Mouse (Mus musculus) layer of hippocampus, adult 18-20 months (tissue): ENCODE measurements around the gene Fzd7. TPM values are rescaled to one million over a fixed set of nuclear protein-coding genes. Genes with fewer than 3 reads are reported as not detected.
A peak's percentile ranks its signal among the peaks of the same experiment; 100 is the strongest.

Experiments
- DNase-seq, 2 experiments: peaks; one replicate each; pipeline ENCODE4 v3.0.0; 2022; ENCODE audit warnings: low spot score in 2 of 2
- total RNA-seq, 2 experiments: library from RNA; stranded (reverse); gene quantifications; 2 replicates each; pipeline ENCODE4 v1.2.3; 2021

Fzd7 gene
- total RNA-seq, 2 experiments from 2014 or later = 8.4 to 9.0 TPM

DNA sequence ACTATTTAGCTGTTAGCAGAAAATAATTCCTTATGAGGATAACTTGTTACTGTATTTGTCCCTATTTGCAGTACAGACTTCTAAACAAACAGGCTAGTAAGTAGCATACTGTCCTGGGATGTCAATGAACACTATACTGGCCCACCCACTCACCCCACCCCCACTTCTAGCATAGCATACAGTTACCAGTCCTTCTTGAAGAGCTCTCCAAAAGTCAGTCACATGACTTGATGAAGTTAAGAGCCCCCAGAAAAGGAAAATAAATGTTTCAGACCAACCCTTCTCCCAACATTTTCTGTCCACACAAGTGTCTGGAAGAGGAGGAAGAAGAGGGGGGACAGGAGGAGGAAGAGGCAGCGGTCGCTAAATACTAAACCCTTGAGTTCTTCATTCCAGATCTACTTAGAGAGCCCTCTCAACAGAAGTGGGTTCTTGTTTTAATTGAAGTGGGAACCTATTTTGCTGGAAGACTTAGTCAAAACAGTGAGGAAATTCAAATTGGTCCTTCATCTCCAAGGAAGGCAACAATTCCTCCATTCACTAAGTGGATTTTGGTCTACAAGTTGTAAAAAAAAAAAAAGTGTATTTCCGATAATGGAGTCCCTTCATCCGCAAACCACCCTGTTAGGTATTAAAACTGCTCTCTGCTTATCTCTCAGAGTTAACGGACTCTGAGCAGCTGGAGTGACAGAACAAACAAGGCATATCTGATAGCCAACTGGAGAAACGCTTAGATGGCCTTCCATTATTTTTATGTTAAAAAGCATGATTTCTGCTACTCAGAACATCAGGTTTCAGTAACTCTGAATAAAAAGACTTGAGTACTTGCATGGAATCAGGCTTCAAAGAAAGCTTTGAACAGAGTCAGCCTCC, 15.8 kb downstream of the Fzd7 start:
- DNase-seq = no peak

GRCm38 (mm10) chr1:59499327-59499726, 17.1 kb downstream of the Fzd7 start:
- no peak for DNase-seq

GRCm38 (mm10) chr1:59502355-59502754, 20.1 kb downstream of the Fzd7 start:
- DNase-seq = no peak

- DNase-seq = no peak
Observed at GRCm38 (mm10) chr1:59503659-59504301, 21.6 kb downstream of the Fzd7 start.

DNA sequence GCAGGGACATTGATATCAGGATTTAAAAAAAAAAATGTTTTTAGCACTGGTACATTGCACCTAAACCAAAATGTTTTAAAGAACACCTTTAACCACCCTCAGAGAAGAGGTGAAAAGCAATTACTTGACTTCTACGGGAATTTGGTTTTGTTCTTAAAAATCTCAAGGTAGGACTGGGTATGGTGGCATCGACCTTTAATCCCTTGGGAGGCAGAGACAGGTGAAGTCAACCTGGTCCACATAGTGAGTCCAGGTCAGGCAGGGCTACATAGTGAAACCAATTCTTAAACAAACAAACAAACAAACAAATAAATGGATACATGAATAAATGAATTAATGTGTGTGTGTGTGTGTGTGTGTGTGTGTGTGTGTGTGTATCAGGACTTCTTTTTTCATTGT, 22.1 kb downstream of the Fzd7 start:
- DNase-seq = no peak

DNA sequence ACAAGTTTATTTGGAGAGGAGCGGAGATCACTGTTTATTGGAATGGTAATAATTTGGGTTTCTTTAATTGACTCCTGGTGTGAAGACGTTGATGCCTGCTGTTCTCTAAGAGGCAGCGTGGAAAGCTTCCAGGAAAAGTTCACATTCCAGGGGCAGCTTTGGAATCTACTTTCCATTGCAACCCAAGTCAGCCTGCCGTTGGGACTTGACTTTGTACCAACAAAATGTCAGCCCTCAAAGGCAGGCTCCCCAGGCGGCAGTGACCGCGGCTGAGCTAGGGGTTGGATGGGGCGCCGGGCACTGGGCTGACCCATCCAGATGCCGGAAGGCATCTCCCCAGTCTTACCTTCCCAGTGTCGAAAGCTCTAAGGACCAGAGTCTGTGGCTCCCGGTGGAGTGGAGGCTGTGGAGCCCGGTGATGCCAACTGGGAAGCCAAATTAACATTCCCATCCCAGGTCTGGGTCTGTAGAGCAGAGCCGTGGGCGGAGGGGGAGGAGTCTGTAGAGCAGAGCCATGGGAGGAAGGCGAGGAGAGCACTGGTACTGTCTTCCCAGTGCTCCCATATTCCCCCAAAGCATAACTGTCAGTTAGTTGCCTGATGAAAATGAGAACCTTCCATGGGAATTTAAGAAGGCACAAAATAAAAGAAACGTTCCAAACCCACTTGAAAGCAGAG, 26.4 kb downstream of the Fzd7 start:
- no peak for DNase-seq

- DNase-seq = no peak
Observed at GRCm38 (mm10) chr1:59511566-59512270, 29.5 kb downstream of the Fzd7 start.

DNA sequence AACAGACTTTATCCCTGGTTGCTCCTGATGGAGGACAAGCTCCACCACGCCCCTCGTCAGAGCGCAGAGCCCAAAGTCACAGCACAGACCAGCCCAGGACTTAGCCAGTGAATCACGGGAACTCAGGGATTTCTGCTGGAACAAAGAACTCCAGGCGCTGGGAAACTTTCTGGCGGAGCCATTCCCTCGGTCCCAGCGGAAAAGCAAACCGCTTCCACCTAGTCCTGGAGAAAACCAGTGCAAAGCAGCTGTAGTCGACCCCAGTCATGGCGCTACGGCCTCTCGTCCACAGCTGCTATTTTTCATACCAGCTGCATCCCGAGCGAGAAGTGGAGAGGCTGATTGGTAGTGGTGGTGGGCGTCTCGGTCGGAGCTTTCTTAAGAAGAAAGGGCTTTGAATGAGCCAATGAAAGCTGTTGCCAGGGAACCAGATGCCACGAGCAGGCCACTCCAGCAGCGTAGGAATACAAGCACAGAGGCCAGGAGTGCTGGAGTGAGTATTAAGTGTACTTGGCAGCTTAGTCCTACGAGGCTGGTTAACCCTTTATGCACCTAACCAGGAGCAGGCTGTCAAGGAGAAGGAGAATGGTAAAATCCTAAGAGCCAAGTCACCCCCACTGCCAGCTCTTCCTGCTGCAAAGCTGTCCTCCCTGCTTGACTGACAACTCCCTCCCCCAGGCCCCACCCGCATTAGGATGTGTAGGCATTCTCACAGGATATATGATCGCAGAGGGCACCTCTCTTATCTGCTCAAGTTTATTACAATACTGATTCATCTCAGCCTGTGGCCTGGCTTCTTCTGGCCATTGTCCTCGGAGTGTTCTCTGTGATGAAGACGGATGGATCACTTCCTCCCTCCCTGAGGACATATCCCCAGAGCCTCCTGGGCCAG, 34.0 kb downstream of the Fzd7 start, which contains the start of gene Gm973:
Gene Gm973, plus strand, starts transcription at position 239 of the 892 bp plus-strand sequence.
- DNase-seq = peak; percentile 55 to 71

GRCm38 (mm10) chr1:59520226-59520837, 38.1 kb downstream of the Fzd7 start:
- DNase-seq = no peak

DNA sequence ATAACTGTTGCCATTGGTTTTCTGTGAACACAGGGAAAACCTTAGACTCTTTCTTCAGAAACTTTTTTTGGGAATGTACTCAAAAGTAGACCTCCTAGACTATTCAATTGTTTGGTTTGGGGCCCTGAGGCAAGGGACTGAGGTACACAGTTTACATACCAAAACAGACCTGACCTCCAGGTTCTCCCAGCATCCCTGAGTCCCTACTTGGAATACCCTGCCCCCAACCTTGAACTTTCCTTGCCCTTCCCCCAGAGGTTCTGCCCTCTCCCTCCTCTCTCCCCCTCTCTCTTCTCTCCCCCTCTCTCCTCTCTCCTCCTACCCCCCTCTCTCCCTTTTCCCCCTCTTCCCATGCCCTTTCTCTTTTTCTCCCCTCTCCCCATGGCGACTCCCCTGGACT, 40.2 kb downstream of the Fzd7 start:
- DNase-seq = no peak

DNA sequence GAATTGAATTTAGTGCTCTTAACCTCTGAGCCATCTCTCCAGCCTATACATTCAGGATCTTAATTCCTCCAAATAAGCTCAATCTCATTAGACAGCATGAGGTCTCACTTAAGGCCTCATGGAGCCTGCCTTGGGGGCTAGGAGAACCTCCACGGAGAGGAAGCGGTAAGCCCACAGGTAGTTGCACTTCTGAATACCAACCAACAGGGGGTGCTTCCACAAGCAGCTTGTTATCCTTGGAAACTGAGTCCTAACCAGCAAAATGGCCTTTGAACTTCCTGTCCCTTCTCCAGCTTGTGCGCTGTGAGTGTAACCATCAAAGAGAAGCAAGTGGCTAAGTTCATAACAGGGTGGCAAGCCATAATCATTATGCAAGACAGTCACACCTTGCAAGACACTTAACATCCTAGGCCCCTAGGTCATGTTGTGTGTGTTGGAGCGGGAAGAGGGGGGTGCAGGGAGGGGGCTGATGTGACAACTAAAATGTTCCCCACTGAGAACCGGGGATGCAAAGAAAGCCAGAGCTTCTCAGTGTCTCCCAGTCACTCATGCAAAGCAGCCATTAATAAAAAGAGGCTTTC, 41.2 kb downstream of the Fzd7 start:
- DNase-seq = no peak

DNA sequence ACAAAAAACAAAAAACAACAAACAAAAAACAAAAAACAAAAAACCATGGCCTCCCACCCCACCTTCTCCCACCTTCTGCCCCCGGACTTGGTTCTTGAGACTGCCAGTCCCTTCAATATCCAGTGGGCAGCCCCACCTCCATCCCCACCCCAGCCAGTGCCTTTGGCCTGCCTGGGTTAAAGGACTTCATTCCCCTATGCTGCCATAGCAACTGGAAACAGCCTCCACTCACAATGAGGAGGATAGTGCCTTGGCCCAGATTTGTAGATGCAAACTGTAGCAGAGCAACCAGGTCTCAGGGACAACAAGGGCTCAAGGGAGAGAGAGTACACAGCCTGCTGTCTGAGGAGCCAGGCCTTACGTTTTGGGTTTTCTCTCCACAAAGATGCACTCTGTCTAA, 41.8 kb downstream of the Fzd7 start:
- DNase-seq = no peak

- DNase-seq = no peak
Observed at GRCm38 (mm10) chr1:59524759-59525158, 42.5 kb downstream of the Fzd7 start.

DNA sequence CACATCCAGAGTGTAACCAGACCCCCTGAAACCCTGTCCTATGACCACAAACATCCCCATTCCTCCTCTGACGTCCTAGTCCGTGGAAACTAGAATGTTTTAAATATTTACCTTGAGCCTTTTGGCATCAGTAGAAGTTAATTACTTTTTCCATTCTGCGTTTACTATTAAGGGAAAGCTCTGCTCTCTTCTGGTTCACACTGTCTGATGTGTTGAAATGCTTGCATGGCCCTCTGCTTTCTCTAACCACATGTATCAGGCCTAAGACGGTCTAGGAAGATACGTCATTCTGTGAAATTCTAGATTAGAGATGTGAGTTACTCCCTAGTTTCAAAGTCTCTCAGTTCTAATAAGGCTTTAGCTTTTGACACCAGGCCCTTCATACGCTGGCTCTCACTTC, 45.0 kb downstream of the Fzd7 start:
- no peak for DNase-seq

- peak; percentile 62 to 74 for DNase-seq
Observed at GRCm38 (mm10) chr1:59534976-59535810, 53.0 kb downstream of the Fzd7 start.
